Mouse (Mus musculus): ENCODE measurements around the gene Trim58.

Trim58 gene

DNA sequence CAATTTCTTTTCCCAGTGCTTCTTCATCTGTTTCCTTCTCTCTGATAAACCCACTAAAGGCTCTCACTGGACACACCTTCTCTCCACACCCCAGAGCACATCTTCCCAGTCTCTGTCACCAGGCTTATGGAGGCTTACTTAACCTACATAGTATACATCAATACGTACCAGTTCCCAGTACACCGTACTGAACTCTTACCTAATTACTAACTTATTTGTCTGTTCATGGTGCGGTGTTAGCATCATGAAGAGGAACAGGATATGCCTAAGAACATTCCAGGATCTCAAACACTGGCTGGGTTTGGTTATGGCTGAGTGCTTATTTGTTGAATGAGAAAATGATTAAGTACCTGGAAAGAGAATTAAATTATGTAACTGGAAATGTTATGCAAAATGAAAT is 14.9 kb downstream of the Trim58 start:
- DNase-seq (ENCODE audit: low spot score): no peak

DNA sequence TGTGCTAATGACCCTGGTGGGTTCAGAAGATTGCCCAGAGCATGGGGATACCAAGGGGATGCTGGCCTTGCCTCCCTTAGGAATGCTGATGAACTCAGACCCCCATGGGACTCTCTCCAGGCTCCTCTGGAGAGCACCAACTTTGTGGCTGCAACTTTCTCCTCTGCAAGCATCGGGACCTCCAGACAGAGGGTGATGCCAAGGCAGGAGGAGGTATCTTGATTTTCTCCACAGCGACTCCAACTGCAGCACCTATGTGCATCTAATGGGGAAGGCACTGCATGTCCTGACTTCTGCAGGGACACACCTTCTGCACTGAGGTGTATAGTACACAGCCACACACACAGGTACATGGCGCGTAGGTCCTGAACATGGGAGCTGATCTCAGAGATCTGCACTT is 18.3 kb downstream of the Trim58 start, which contains the start of gene Olfr322:
Olfr322 (plus strand) TSS at position 187 of the 400 bp plus-strand sequence.
- DNase-seq (ENCODE audit: low spot score): no peak

DNA sequence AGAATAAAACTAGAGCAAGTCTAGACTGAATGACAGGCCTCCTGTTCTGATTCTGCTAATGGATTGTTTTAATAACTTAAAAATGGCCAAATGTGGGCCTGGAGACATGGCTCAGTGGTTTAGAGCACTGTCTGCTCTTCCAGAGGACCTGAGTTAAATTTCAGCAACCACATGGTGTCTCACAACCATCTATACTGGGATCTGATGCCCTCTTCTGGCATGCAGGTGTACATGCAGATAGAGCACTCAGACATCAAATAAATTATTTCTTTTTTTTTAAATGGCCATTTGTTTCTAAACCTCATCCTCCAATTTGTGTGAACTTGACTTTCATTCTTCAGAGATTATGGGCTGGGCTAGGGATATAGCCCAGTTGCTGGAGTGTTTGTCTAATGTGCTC is 29.0 kb downstream of the Trim58 start:
- no peak for DNase-seq (ENCODE audit: low spot score)

DNA sequence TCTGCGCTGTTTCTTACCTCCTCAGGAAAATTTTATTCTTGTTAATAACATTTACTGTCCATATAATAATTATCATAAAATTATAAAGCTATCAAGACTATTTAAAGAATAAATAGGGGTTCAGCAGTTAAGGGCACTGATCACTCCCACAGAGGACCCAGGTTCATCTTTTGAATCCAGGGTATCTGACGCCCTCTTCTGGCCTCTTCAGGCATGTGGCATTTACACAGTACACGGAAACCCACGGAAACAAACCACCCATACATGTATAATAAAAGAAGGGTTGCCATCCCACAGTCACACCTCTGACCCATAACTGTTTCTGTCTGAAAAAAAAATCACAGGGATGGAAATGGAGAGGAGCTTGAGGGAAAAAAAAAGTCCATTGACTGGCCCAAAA is 31.6 kb downstream of the Trim58 start:
- DNase-seq (ENCODE audit: low spot score): peak; percentile 15

DNA sequence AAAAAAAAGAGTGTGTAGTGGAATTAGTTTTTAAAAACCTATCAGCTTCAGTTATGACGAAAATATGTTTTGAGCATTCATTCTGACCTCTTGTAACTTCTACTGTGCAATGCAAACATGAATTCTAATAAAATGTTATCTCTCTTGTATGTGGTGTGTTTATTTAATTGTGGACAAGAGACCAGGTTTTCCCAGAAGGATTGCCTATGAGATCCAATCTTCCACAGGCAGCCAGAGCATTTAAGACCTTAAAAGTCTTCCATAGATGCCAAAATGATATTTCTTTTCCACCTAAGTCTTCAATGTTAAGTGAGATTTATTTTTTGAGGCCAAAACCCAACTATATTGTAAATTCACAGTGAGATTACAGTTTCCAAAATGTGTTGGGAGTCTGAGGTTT is 40.5 kb downstream of the Trim58 start, which contains the start of gene Olfr320:
Olfr320 (plus strand) TSS at position 301 of the 400 bp plus-strand sequence.
- DNase-seq (ENCODE audit: low spot score): no peak

DNA sequence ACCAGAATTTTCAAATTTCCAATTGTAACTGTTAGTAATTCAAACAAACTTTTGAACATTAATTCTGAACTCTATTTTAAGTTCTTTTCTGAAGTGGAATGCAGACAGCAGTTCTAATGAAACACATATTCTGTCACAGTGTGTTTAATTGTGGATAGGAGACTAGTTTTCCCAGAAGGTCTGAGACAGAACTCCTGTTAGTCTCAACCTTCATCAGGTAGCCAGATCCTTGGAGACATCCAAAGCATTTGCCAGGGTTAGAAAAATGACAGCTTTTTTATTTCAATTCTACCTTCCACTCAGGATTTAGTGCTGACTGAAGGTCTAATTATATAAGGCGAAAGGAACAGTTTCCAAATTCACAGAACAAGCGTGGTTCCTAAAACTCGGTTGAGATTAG is 58.6 kb downstream of the Trim58 start, which contains the start of gene Olfr319:
Olfr319 (plus strand) TSS at position 301 of the 400 bp plus-strand sequence.
- DNase-seq (ENCODE audit: low spot score): no peak
